Mouse (Mus musculus) layer of hippocampus, postnatal 14 days (tissue): ENCODE data around the gene Angptl1. TPM values are rescaled to one million over a fixed set of nuclear protein-coding genes. Genes with fewer than 3 reads are reported as not detected.

Source experiments
- DNase-seq, 2 experiments: peaks; one replicate each; pipeline ENCODE4 v3.0.0; 2021 to 2022; ENCODE audit warnings: low spot score in 2 of 2, mixed read lengths in 1 of 2
- long read RNA-seq, 2 experiments: library from polyadenylated mRNA; stranded (forward); transcript quantifications; one replicate each; pipeline ENCODE4 v2.0.0; 2021
- total RNA-seq, 2 experiments: library from RNA; stranded (reverse); gene quantifications; 2 replicates each; pipeline ENCODE4 v1.2.3; 2021

The Angptl1 gene
- total RNA-seq, result 1 to 10 TPM; 1.1 to 1.4 TPM
- long read RNA-seq, experiment 1, partial matches to known transcripts, result 0 of 1 reads
- long read RNA-seq, experiment 1, other reads (novel, unspliced or antisense), result 1 of 1 reads
- long read RNA-seq, experiment 2, partial matches to known transcripts, result 1 of 2 reads
- long read RNA-seq, experiment 2, other reads (novel, unspliced or antisense), result 0 of 2 reads

DNA sequence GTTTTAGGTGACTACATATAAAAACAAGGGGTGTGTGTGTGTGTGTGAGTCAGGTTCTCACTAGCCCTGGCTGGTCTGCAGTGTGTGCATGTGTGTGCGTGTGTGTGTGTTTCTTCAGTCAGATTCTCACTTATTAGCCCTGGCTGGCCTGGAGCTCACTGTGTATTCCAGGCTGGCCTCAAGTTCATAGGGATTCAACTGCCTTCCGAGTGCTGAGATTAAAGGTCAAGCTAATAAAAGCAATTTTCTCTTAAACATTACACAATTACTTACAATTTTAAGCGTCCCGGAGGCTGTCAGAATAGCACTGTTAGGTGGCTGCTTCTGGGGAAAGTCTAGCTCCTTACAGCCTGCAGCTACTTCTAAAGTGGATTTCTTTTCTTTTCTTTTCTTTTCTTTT is at the start of gene Angptl1:
TSS of gene Angptl1 (plus strand) at position 386 of the 400 bp plus-strand sequence.
- no peak for DNase-seq

DNA sequence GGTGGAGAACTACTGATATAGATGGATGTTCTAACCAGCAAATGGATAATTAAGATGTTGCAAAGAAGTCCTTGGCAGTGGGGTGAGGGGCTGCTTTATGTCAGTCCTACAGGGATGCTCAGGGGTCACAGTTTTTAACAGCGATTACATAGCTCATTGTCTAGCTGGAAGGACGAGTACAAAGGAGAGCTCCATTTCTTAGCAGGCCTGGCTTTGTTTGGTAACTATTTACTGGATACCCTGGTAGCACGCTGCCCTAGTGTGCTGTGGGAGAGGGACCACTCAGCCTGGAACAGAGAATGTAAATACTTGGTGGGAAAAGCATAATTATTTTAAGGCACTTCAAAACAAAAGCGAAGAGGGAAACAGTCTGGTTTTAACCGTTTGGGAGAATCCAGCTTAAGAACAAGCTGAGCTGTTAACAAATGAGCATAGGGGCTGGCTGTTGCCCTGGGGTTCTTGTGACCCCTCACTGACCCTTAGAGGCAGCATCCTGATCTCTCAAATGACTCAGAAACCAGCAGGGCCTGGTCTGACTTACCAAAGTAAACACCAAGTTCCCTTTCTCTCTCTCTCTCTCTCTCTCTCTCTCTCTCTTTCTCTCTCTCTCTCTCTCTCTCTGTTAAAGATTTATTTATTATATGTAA is 48.4 kb upstream of the Angptl1 start:
- no peak for DNase-seq

DNA sequence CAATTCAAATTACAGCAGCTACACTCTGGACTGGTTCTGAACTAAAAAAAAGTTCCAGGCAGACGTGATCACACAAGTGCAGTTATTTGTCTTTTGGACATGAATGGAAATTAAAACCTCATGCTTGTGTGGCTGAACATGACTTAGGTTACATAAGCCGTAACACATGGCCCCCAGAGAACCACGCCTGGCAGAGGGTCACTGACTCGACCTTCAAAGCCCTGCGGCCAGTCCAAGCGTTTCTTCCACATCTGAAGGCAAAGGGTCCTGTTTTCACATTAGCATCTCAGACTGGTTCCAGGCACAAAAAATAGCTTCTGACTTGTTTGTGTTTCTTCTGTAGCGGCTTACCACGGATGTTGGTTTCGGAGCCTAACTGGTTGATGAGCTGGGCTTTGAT is 42.1 kb upstream of the Angptl1 start:
- DNase-seq, result no peak

DNA sequence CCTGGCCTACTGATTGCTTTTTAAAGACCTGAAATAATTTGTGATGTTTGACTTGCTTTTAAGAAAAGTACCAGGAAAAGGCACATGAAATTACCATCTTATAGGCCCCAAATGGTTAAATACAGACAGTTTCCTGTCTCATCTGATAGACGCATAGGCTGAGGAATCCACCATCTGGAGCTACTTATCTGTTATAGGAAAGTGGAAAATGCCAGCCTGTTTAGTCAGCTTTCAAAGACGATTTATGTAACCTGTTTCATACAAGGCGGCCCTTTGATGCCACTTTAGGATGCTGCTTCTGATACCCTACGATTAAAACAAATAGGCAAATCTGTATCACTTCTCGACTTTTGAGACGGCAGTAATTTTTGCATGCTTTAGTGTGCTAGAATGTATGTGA is 37.1 kb upstream of the Angptl1 start:
- no peak for DNase-seq

DNA sequence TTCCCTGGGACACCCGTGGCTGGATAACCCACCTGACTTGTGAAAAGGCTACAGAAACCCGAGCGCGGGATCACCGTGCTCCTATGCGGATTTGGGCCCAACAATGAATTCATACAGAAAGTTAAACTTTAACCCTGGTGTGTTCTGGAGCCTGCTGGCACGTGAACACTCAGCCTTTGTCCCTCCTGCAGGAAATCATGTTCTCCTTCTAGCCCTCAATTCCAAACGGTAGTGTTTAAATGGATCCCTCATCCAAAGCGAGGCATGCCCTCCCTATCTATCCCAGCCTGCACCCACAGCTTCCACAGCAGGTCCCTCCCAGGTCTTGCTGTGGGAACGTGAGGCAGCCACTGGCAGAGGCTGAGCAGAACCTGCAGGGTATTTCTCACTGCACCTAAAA is 30.0 kb upstream of the Angptl1 start:
- no peak for DNase-seq

DNA sequence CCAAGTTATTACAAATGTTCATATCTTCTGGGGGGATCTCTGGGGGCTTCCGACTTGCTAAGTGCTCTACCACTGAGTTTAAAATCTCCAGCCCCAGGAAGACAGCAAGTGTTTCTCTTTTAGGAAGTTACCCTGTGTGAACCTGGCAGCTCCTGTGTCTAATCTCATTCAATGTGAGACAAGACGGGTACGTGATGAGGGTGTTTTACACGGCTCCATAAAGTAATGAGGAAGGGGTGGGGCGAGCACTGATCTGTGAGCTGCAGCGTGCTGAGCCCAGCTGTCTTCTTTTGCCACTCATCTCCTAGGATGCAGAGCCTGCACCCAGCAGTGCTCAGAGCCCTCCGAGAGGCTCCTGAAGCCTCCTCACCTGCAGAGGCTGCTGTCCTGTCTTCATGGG is 26.4 kb upstream of the Angptl1 start:
- no peak for DNase-seq

DNA sequence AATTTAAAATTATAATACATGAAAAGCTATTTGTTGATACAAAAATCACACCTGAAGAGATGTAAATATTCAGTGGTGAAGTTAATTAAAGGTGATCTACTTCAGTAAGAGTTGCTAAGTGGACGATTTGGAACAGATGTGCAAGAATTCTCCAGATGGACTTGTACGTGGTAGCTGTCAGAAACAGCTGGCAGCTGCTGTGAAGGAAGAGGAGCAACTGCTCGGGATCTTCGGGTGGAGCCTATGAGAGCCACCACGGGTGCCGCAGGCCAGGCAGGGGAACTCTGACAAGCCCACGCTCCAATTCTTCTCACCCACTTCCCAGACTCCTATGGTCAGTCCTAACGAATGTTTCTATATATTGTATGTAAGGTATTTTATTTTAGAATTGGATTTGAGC is 25.6 kb upstream of the Angptl1 start:
- DNase-seq, result no peak

DNA sequence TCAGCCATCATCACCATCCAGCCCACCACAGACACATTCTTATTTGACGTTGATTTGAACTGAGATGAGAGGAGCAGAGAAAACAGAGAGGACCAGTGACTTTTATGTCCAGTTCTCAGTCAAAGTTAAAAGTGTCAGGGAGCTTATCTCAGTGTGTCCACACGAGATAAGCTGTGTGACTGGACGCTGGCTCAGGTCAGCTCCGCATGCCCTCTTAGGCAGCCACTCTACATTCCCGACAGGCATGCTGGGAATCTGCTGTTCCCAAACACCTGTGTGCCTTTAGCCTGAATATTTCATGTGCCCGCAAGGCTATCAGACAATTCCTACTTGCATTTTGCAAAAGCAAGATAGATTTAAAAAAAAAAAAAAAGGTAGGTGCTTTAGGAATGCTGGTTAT is 24.9 kb upstream of the Angptl1 start:
- no peak for DNase-seq

DNA sequence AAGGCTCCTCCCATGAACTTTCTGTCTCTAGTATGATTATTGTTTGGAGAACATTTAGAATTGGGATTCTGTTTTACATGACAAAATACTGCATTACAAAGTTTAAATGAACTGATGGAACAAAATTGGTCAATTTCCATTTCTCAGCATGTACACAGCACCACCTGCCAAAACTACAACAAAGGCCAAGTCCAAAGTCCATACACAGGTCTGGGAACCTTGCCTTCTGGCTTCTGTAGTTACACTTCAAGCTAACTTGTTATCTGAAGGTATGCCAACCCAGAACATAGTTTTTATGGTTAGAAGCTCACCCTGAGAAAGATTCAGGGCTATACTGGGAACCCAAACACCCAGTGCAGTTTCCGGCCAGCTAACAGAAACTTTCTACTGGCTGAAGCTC is 19.1 kb upstream of the Angptl1 start:
- DNase-seq, result no peak

DNA sequence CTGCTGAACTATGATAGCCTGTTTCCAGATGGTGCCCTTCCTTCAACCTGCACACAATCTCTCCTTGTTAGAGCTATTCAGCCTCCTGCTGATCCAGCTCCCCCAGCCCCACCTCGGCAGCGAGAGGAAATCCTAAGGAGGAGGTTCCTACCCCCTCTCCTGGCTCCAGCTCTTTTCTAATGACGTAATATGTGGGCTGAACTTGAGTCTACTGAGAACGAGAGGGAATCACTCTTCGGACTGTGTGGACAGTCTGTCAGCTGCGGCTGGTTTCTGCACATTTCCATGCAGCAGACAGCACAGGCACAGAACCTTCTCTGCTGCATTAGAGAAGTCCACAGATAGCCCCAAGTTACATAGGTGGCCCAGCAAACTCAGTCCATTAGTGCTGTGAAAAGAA is 333 bp downstream of the Angptl1 start:
- DNase-seq, result peak; percentile 15 to 38

DNA sequence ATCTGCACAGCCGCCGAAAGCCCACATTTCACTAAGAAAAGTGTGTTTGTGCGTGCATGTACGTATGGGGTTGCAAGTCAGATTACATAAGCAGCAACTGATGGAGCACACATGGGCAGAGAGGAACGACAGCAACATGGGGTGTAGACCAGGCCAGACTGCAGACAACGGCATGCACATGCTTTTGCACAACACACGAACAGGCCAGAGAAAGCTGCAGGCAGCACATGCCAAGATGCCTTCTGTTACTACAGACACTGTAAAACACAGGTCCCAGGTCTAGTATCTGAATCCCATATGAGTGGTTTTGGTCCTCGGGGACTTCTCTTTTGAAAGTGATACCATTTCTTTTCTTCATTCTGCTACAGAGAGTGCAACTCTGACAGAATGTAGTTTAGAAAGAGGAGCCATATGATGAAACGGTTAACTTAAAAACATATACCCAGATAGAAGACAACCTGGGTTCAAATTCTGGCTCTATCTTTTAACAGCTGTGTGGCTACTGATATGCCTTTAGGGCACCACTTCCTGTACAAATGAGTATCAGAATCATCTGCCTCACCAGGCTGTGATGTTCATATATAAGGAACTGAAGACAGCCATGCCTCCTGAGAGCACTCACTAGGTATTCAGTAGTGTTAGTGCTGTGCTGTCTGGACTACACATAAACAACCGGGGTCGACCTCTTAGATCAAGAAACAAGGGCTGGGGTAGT is 3.4 kb downstream of the Angptl1 start:
- peak; percentile 27 to 29 for DNase-seq

DNA sequence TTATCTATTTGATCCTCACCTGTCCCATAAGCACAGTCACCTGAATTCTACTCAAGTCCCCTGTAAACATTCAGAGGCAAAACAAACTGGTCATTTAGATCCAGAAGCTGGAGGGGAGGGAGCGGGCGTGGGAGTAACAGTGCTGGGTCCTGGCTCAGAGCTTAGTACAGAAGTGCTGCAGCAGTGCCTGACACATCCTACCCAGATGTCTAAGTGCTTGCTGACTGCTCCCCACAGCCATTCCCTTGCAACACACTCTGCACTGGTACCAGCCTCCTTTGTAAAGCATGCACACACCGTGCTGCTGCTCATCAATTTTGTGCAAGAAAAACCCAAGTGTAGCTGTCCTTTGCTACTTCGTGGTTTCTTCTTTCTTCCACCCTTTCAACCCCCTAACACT is 8.7 kb downstream of the Angptl1 start:
- DNase-seq, result no peak

DNA sequence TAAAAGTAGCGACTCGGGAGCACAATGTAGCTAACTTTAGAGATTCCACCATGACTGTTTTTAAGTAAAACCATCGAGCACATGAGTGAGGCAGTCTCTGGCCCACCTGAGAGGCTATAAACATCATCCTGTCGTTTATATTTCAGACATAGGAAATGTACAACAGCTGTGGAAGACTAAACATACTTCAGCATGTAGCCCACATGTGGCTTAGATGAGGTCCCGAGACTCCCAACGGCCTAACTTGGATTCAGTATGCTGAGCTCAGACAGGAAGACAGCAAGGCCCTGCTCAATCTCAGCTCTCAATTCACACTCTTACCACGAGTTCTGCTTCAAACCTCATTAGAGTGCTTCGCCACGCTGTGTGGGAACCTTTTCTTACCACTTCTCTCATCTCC is 14.0 kb downstream of the Angptl1 start:
- DNase-seq, result no peak

DNA sequence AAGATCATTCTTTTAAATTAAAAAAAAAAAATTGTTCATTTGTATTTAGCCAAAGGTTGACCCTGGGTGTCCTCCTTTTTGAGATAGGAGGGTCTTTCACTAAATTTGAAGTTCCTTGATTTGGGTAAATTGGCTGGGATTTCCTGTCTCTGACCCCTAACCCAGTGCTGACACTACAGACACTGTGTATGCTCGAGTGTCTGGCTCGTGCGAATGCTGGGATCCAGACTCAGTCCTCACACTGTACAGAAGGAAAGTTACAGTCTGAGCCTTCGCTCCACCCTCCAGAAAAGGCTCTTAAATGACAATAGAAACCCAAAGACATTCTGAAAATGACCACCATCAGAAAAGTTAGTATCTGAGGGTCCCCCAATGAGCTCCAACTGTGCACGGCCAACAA is 14.5 kb downstream of the Angptl1 start:
- DNase-seq, result no peak

DNA sequence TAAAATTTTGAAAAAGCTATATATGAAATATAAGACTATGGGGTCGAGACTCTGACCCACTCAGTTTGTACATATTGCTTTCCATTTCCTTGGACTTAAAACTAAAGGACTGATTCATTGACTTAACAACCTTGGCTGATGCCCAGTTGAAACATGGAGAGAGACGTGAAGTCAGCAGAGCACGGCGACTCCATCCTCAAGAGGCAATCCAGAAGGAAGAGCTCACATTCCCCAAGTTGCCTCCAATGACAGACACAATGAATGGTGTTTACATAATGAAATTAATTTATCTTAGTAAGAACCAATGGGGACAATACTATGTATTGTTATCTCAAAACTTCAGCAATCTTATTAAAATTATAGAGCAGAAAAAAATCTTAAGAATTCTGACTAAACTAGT is 16.2 kb downstream of the Angptl1 start:
- no peak for DNase-seq

DNA sequence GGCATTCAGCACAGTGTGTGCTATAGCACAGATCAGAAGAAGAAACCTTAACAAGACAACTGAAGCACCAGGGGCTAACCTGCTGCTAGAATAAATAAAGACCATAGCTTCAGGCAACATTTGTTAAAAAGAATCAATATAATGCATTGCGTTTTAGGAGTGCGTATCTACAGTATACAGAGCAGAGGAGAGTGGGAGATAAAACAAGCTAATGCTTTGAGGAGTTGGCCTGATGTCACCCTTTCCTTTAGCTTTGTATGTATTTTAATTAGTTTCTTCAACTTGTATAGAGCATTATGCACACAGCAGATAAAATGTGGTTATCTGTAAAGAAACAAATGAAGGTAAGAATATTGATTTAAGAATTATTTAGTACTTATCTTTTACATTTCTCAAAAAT is 18.3 kb downstream of the Angptl1 start:
- no peak for DNase-seq

DNA sequence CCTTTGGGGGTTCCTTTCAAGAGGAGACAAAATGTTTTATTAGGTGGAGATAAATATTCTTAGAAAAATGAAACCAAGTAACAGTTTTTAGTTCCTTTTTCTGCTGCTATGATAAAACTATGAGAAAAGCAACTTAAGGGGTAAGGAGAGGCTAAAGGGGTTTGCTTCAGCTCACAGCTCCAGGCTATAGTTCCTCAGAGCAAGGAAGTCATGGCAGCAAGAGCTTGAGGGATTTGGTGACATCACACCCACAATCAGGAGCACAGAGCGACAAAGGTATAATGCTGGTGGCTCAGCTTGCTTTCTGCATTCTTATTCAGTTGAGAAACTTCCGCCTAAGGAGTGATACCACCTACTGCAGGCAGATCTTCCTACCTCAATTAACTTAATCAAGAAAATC is 20.8 kb downstream of the Angptl1 start:
- no peak for DNase-seq

DNA sequence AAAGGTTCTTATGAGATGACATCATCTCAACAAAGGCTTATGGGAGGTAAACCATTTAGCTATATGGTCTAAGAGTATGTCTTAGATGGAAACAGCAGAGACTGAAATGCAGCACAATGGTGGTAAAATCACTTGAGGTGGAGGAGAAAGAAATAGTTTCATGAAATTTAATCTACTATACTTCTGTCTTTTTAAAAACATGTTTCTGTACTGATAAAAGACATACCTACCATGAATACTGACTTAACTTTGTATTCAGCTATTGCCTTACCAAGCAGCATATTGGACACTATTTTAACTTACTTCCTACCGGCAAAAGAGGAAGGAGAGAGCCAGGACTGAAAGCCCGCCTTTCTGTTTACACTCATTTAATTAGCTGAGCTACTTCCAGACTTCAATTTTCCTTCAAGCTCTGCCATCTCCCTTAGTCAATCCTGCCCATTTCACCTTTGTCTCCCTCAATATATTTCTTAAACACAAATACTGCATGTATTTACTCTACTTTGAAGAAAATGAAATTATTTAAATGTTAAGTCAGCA is 21.4 kb downstream of the Angptl1 start:
- no peak for DNase-seq

DNA sequence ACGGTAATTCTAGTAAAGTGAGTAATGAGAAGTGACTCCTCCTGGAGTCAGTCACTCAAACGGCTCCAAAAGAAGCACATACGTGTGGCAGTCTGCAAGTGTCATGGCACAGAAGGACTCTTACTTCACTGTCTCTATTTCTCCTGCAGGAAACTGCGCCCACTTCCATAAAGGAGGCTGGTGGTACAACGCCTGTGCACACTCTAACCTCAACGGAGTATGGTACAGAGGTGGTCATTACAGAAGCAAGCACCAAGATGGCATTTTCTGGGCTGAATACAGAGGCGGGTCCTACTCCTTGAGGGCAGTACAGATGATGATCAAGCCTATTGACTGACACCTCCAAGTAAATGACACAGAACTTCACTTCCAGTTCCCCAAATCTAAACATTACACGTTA is 21.9 kb downstream of the Angptl1 start:
- DNase-seq, result no peak

DNA sequence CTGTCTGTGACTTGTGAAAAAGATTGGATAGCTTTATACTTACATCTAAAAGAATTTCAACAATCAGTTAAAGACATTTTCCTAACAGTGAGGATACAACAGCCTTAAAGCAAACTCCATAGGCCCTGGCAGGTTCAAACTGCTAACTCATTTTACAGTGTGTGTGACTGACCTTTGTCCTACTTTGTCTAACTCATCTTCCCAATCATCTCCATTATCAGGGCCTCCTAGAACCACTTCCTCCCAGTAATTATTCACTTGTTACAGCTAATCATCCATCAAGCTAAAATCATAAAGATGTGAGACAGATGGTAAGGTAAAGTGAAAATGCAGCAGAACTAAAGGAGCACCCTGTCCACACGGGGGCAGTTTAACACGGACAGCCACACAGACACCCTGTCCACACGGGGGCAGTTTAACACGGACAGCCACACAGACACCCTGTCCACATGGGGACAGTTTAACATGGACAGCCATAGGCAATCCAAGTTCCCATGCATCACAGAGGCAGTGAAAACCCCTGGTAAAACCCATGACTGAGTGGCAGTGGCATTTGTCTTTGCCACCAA is 23.2 kb downstream of the Angptl1 start:
- no peak for DNase-seq

DNA sequence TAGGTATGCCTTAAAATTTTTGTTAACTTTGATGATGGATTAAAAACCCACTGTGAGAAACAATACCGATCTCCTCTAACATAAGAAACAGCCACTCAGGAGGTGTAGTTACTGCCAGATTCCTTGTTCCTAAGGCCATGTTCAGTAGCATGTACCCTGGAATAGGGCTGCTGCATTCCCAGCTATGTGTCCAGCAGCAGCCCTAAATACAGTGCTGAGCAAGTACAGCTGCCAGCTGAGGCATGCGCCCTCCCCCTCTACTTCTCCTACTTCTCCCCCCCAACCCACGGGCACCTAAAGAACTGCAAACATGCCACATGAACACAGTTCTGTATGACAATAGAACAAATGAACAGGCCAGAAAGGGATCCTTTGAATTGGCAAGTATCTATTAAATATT is 25.4 kb downstream of the Angptl1 start:
- DNase-seq, result no peak

DNA sequence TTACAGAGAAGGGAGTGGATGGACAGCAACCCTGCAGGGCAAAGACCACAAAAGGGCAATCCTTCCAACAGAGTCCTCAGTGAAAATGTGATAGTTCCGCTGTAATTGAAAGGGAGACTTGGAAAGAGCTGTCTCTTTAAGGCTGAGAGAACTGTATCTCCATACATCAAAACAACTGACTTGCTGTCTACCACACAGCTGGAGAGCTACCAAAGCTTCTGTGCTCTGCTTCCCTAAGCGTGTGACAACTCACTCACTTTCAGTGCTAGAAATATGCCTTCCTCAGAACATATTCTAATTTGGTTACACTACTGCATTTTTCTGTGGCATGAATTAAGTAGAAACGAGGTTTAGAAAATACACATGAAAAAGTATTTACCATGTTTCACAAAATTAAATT is 25.9 kb downstream of the Angptl1 start:
- DNase-seq, result no peak
